Mouse (Mus musculus) megakaryocyte, embryonic 14.5 days (primary cell): ENCODE data around the gene Prox2. TPM values are rescaled to one million over a fixed set of nuclear protein-coding genes. Genes with fewer than 3 reads are reported as not detected.

Source experiments
- H3K27me3 ChIP-seq: replicated peaks from 2 replicates; pipeline ENCODE3; 2012; ENCODE audit warnings: inconsistent platforms
- H3K36me3 ChIP-seq: replicated peaks from 2 replicates; pipeline ENCODE3; 2012; ENCODE audit warnings: low read length, inconsistent platforms, mixed read lengths
- H3K4me1 ChIP-seq: 2 replicates; pipeline ENCODE4 v1.6.1; 2012; ENCODE audit warnings: inconsistent platforms
- H3K4me3 ChIP-seq: replicated peaks from 2 replicates; pipeline ENCODE3; 2012; ENCODE audit warnings: moderate library complexity, mild to moderate bottlenecking, inconsistent platforms
- H3K9me3 ChIP-seq: 2 replicates; pipeline ENCODE4 v1.6.1; 2012; ENCODE audit warnings: inconsistent platforms
- FLI1 ChIP-seq: IDR thresholded peaks from 2 replicates; pipeline ENCODE4 v1.6.1; 2012; ENCODE audit warnings: low read length, inconsistent platforms, mixed read lengths
- GATA1 ChIP-seq: IDR thresholded peaks from 3 replicates; pipeline ENCODE4 v1.6.1; 2012; ENCODE audit warnings: mixed read lengths, low read length, inconsistent platforms, borderline replicate concordance
- polyA plus RNA-seq: library from polyadenylated mRNA; stranded (reverse); fragments of >175 nt; gene quantifications from 2 replicates; pipeline ENCODE4 v1.2.3, GENCODE M21; 2012; ENCODE audit warnings: low replicate concordance; ENCODE audit not compliant: insufficient read depth

The Prox2 gene
- polyA plus RNA-seq, 1 experiment = 2.2 TPM

DNA sequence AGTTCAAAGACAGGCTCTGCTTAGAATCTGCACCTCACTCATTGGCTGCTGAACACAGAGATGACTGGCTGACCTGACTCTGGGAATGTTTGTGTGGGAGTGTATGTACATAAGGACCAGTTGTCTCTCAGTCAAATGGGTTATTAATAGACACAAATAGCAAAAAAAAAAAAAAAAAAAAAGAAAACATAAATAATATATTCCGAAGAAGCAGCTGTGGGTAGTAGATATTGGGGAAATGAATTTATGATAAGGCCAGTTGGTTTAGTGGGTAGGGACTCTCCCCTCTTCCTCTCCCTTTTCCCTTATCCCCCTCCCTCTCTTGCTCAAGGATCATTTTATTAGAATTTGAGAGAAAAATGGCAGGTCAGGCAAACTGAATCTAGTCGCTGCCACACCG, 3.4 kb upstream of the Prox2 start:
- TF ChIP-seq GATA1 (no peak), FLI1 (no peak)
- H3K36me3 ChIP-seq = peaks cover 53% of the 10 kb centered on the region
- H3K4me1 ChIP-seq = peaks cover 78% of the 10 kb centered on the region

DNA sequence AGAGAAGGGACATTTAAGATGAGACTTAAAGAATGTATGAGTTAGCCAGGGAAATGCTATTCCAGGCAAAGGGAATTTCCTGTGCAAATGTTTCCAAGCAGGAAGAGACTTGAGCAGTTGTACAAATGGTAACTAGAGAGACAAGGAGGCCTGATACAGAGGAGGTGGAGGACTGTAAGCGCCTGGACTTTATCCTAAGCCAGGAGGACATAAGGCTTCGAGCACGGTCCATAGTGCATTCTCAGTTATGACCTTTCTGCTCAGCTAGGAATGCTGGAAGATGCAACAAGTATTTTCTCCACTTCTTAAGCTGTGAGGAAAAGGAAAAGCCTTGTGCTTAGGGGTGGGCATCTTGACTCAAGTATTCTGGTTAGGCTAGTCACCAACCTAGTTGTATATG, 2.8 kb upstream of the Prox2 start:
- Histone ChIP-seq H3K9me3 (no peaks in the 10 kb centered on the region), H3K36me3 (peaks cover 47% of the 10 kb centered on the region), H3K27me3 (no peaks in the 10 kb centered on the region), H3K4me3 (peak overlapping the region; percentile 42), H3K4me1 (peaks cover 77% of the 10 kb centered on the region)
- TF ChIP-seq FLI1 = no peak
- no peak for TF ChIP-seq GATA1

More for the DNA sequence above, 3.4 kb upstream of the Prox2 start:
- Histone ChIP-seq H3K9me3 (no peaks in the 10 kb centered on the region), H3K27me3 (no peaks in the 10 kb centered on the region), H3K4me3 (no peak overlapping the region)

DNA sequence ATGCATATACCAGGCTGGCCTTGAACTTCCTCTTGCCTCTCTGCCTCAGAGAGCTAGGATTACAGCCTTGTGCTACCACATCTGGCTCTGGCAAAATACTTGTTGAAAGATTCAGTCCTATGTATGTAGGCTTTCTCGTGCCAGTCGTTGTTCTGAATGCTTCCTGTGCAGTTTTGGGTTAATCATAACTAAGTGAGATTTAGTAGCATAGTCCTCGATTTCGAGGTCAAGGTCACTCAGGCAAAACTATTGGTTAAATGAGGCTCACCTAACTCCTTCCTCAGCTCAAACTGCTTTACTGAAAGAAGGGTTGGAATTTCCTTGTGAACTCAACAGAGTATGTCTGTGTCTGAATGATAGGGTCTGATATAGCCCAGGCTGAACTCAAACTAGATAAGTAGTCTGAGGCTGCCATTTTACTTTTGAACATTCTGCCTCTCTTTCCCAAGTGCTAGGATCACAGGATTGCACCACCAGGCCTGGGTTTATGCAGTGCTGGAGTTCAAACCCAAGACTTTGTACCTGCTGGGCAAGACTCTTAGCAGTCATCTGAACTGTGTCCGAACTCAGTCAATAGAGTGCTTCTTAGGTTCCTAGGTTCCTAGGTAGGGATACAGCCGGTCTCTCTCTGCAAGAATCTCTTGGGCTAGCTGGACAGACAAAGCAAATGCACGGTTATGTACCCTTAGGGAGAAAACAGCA, 2.1 kb upstream of the Prox2 start:
- Histone ChIP-seq H3K4me3 (peak overlapping the region; percentile 73), H3K4me1 (peaks cover 70% of the 10 kb centered on the region), H3K36me3 (peaks cover 41% of the 10 kb centered on the region), H3K27me3 (no peaks in the 10 kb centered on the region), H3K9me3 (no peaks in the 10 kb centered on the region)
- TF ChIP-seq FLI1 (no peak), GATA1 (no peak)

DNA sequence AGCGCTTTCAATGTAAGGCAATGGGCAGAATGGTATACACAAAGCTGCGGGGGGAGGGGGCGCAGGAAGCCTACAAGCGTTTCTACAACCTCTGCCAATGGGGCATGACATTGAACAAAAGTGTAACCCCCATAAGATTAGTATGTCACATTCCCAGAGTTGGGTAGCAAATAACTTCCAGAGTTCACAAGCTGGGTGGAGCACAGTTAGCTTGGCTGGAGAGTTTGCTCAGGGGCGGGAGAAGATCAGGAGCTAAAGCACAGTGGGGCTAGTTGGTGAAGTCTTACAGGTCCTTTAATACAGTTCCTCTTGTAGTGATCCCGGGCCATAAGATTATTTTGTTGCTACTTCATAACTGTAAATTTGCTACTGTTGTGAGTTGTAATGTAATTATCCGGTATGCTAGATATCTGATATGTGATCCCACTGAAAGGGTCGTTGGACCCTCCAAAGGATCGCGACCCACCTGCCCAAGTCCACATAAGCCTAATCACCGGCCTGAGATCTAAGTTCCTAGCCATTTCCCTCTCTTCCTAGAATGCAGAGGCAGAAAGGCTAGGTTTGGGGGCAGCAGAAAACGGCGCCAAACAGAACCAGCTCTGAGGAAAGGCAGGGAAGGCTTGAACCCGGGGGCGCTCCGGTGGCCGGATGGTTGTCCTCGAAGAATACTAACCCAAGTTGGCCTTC, 405 bp downstream of the Prox2 start:
- Histone ChIP-seq H3K4me1 (peaks cover 68% of the 10 kb centered on the region), H3K27me3 (no peaks in the 10 kb centered on the region), H3K4me3 (peak overlapping the region; percentile 98), H3K9me3 (no peaks in the 10 kb centered on the region), H3K36me3 (peaks cover 15% of the 10 kb centered on the region)
- no peak for TF ChIP-seq FLI1
- TF ChIP-seq GATA1 = no peak

DNA sequence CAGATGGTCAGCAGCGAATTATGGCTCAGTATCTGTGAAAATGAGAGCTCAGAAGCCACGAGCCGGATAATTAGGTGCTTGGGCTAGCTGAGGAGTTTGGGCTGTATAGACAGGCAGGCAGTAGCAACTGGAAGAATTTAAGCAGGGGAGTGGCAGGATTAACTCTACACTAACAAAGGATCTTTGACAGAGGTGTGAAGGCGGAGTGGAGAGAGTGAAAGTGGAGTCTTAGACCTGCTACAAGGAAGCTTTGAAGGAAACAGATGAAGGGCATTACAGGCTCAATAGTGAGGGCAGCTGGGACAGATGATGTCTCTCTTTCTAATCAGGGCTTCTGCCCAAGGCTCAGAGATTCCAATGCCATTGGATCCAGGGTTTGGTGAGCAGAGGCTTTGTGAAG, 1.1 kb downstream of the Prox2 start:
- H3K4me3 ChIP-seq = peak overlapping the region; percentile 2
- H3K9me3 ChIP-seq = no peaks in the 10 kb centered on the region
- H3K4me1 ChIP-seq = peaks cover 62% of the 10 kb centered on the region
- peaks cover 4% of the 10 kb centered on the region for H3K27me3 ChIP-seq
- TF ChIP-seq GATA1 = no peak
- TF ChIP-seq FLI1 = no peak
- H3K36me3 ChIP-seq = peaks cover 11% of the 10 kb centered on the region

DNA sequence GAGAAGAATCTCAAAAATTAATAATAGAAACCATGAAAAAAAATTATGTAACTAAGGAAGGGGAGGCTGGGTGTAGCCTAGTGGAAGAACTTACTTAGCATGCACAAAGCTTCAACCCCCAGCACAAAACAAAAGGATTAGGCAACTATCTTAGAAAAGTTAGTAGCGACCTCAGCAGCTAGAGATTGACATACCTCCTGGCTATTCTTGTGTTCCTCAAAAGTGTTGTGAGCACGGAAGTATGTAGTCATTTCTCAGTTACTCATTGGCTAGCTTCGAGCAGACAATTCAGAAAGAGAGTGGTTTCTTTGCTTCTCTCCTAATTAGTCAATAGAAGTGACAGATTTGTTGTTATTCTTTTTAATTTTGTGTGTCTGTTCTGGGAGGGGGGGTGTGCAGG, 1.9 kb downstream of the Prox2 start:
- H3K4me1 ChIP-seq = peaks cover 54% of the 10 kb centered on the region
- H3K36me3 ChIP-seq = peaks cover 11% of the 10 kb centered on the region
- H3K9me3 ChIP-seq = no peaks in the 10 kb centered on the region
- TF ChIP-seq GATA1 = no peak
- TF ChIP-seq FLI1 = no peak
- H3K4me3 ChIP-seq = no peak overlapping the region
- H3K27me3 ChIP-seq = peaks cover 7% of the 10 kb centered on the region

DNA sequence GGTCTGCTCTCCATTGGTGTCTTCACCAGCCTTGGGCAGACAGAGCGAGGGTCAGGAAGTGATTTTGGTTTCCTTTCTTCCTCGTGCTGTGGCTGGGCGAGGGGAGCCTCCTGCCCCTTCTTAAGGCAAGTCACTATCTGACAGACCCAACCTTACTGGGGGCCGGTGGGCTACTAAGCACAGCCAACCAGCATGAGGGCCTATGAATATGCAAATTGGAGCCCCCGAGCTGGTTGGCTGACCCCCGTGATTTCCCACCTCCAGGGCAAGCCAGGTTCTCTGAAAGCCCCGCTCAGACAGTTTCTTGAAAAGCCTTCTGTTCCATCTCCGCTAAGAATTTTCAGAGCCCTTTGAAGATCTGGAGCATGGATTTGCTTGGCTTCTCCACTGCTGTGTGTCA, 4.3 kb downstream of the Prox2 start:
- Histone ChIP-seq H3K9me3 (no peaks in the 10 kb centered on the region), H3K4me1 (peaks cover 30% of the 10 kb centered on the region), H3K27me3 (peaks cover 7% of the 10 kb centered on the region), H3K4me3 (peak overlapping the region; percentile 75), H3K36me3 (peaks cover 3% of the 10 kb centered on the region)
- TF ChIP-seq FLI1 (no peak), GATA1 (no peak)

DNA sequence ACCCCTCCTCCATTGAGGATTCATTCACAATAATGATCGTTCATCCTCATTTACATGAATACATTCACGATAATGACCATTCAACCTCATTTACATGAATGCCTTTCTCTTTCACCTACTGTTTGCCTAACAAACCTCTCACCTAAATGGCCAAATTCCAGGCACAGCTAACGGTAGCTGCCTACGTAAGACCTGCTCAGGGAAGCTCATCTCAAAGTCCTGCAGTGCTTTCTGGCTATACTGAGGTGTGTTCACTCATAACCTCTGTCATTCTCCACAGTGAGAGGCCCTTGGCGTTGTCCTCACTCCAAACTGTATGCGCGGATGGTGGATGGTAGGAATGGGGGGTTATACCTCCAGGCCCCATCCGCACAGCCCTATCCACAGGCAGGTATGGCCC, 5.8 kb downstream of the Prox2 start:
- Histone ChIP-seq H3K9me3 (no peaks in the 10 kb centered on the region), H3K36me3 (peaks cover 3% of the 10 kb centered on the region), H3K27me3 (peaks cover 7% of the 10 kb centered on the region), H3K4me1 (peaks cover 23% of the 10 kb centered on the region), H3K4me3 (no peak overlapping the region)
- no peak for TF ChIP-seq GATA1

DNA sequence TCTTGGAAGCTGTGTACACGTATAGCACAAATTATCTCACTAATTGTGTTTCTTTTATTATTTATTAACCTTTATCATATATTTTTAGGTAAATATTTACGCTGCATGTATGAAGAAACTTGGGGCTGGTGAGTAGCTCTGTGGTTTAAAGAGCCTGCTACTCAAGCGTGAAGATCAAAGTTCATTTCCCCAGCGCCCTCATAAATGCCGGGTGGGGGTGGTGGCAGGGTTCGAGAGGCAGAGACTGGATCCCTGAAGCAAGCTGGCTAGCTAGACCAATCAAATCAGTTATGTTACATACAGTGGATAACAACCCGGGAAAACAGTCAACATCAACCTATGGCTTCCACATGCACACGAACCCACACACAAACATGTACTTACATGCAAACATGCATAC, 7.5 kb downstream of the Prox2 start:
- Histone ChIP-seq H3K27me3 (peaks cover 7% of the 10 kb centered on the region), H3K4me1 (peaks cover 13% of the 10 kb centered on the region), H3K4me3 (no peak overlapping the region), H3K36me3 (peaks cover 3% of the 10 kb centered on the region), H3K9me3 (no peaks in the 10 kb centered on the region)
- TF ChIP-seq FLI1 (no peak), GATA1 (no peak)

DNA sequence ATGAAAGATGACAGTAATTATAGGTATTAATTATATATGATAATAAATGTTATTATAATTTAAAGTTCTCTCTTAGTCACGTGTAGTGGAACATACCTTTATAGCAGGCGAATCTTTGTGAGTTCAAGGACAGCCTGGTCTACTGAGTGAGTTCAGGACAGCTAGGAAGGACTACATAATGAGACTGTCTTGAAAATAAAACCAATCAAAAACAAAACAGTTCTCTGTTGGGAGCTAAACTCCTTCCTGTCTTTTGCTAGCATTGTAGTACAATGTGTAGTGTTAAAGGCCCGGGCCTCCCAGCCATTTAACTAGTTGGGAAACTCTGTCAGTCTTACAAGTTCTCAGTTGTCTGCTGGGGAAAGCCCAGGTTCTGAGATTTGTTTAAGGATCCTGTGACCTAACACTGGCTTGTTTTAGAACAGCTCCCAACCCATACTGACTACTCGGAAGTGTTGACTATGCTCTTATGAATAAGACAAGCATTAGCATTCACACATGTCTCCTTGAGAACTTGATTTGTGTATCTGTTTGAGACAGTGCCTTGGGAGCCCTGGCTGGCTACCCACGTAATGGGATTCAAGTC, 8.9 kb downstream of the Prox2 start:
- H3K36me3 ChIP-seq = peaks cover 3% of the 10 kb centered on the region
- no peak overlapping the region for H3K4me3 ChIP-seq
- no peak for TF ChIP-seq FLI1
- TF ChIP-seq GATA1 = no peak
- peaks cover 11% of the 10 kb centered on the region for H3K4me1 ChIP-seq
- no peaks in the 10 kb centered on the region for H3K9me3 ChIP-seq
- H3K27me3 ChIP-seq = peaks cover 7% of the 10 kb centered on the region
